Mouse (Mus musculus) right cerebral cortex, postnatal 10 days (tissue): ENCODE measurements around the gene Cideb.

Source experiments
- DNase-seq, 2 experiments: peaks; one replicate each; pipeline ENCODE4 v3.0.0; 2021; ENCODE audit warnings: low spot score in 2 of 2

The Cideb gene

DNA sequence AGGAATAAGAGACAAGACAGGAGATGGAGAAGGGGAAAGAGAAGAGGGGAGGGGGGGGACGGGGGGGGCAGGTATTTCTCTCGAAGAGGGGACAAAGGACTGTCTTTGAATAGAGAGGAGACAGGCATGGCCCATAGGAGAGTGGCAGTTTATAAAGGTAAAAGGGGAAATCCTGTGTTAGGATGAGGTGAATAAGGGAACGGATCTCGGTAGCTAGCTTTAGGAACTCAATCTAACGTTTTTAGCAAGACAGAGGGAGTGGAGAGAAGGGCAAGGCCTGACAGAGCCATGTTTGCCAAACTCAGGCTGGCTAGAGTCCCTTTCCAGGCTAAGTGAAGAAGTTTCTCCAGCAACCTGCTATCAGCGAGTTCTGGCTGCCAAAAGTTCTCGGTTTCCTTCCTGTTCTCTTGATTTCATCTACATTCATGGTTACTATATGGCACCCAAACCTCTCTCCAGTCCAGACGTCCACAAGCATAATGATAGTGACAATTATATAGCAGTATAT lies 35.8 kb downstream of the Cideb start:
- DNase-seq, result no peak

DNA sequence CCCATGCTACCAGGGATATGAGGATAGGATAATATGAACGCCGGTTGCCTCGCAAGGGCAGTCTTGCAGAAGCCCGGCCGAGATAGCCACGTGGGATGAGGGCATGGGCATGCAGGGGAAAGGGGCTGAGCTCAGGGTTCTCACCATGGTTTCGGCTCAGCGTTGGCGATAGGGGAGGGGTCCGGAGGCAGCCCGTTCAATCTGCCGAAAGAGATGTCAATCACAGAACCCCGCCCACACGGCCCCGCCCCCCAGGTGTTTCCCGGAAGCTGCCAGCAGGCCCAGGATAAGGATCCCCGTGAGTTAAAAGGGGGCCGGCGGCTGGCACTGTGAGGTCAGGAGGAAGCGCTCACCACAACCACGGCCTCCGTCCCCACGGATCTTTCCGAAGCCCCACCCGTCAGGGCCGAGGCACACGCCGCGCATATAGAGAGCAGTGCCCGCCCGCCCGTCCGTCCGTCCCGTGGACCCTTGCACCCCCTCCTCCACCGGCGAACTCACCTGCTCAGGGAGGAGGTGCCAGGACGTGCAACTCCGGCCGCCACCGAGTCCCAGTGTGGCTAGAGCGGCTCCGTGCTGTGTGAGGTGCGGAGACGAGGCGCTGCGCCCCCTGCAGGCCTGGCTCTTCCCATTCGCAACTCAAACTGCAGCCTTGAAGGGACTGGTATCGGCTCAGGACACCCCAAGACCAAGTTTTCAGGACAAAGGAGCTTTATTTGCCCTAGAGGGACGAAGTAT lies 36.4 kb downstream of the Cideb start, which contains the start of gene Rabggta:
Gene Rabggta, minus strand, starts transcription at position 564 of the 738 bp plus-strand sequence.
- DNase-seq, result peak; percentile 96

DNA sequence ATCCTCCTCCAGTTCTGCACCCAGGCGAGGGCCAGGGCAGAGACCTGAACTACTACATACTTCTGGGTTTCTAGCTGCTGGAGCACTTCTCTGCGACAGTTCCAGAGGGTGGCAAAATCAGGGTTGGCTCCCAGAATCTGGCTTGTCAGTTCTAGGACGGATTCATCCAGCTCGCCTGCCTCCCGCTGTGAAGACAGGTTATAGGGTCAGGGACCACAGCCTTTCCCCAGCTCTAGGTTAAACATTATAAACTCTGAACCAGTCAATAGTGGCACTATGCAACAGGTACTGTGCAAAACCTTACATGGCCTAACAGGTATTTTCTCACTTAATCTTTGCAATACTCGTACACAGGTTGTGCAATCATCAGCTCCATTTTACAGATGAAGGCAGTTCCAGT lies 37.2 kb downstream of the Cideb start:
- DNase-seq, result no peak

DNA sequence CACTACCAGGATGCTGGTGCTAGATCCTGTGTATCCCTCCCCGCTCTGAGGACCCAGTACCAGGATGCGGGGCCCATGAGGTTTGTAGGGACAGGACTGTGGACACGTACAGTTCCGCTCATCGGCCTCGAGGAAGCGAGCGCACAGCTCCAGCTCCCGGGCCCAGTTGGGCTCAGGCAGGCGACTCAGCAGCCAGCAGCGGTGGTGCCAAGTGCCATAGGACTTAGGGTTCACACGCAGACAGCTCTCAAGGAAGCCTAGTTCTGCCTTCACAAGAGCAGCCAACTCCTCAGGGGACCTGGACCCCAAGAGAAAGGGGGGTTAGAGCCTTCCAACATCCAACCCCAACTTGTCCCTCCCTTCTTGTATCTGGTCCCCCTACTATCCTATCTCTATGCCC lies 37.6 kb downstream of the Cideb start:
- no peak for DNase-seq

DNA sequence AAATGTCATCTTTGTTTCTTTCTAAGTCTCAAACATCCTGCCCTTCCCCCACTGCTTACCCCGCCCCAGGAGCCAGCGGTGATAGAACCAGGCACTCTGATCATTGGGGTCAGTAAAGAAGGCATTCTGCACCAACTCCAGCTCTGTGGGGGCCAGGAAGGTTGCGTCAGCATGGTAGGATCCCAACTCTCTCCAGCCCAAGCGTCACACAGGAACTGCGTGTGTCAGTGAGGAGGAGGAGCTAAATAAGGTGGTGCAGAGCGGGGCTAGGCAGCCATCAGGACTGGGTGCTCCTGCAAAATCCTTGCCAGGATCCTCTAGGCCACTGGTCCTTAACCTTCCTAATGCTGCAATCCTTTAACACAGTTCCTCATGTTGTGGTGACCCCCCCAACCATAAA lies 38.5 kb downstream of the Cideb start:
- DNase-seq, result no peak

DNA sequence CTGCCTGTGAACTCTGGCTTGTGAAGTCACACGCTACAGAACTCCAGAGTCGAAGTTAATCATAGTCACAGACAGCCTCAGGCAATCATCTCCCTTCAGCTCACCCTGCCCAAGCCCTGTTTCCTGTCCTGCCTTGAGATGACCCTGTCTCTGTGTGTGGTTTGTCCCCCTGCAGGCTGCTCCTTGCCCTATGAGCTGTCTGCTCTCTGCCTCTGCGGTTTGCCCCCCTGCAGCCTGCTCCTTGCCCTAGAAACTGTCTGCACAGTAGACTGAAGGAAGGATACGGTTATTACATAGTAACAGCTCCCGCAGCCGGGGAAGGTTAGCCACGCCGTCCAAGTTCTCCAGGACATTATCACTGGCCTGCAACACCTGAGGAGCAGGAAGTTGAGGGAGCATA lies 41.4 kb downstream of the Cideb start:
- DNase-seq, result no peak

DNA sequence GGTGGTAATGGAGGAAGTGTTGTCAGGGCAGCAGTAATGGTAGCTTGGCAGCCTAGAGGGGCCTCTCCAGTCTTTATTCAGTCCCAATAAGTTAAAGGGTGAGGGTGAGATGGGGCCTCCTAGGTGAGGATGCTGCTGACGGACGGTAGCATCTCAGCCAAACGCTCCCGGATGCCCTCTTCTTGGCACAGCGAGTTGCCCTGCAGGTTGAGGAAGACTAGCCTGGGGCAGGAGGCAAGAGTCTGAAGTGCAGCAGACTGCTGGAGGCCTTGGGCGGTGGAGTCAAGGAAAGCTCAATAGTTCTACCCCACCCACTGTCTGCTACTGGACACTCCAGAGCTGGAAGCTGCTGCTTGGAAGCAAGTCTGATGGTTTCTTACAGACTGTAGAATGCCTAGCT lies 42.0 kb downstream of the Cideb start:
- no peak for DNase-seq

DNA sequence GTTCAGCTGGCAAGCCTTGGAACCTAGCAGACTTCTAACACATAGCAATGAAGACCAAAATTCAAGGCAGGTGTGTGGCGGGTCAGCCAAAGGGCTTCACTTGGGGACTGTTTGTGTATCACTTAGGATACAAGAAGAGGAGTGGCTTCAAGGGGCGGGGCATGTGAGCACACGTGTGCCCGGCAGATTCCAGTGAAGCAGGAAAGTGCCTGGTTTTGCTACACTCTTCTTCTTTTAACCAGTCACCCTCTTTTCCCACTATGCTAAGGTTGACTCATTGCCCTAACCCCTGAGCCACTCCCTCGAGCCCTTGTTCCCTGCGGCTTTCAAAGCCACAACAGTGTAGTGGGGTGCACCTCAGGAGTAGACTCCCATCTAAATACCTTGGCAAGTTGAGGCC lies 43.4 kb downstream of the Cideb start:
- no peak for DNase-seq

DNA sequence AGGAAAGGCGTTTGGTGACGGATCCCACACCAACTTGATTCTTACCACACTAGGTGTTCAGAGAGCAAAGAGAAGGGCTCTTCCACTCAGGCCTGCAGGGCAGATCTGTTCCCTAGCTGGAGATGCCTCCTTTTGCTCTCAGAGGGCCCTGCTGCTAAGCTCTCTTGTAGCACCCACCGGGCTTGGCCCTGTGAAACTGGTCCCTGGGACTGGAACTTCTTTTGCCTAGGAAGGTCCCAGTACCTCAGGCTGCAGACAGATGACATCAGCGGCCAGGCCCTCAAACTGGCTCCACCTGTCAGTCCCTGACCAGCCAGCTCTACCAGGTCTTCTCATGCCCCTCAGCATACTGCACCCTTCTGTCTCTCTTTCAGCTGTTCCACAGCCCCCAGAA lies 44.5 kb downstream of the Cideb start, which contains the start of gene Tgm1:
Gene Tgm1, minus strand, starts transcription at position 198 of the 394 bp plus-strand sequence.
- DNase-seq, result no peak

DNA sequence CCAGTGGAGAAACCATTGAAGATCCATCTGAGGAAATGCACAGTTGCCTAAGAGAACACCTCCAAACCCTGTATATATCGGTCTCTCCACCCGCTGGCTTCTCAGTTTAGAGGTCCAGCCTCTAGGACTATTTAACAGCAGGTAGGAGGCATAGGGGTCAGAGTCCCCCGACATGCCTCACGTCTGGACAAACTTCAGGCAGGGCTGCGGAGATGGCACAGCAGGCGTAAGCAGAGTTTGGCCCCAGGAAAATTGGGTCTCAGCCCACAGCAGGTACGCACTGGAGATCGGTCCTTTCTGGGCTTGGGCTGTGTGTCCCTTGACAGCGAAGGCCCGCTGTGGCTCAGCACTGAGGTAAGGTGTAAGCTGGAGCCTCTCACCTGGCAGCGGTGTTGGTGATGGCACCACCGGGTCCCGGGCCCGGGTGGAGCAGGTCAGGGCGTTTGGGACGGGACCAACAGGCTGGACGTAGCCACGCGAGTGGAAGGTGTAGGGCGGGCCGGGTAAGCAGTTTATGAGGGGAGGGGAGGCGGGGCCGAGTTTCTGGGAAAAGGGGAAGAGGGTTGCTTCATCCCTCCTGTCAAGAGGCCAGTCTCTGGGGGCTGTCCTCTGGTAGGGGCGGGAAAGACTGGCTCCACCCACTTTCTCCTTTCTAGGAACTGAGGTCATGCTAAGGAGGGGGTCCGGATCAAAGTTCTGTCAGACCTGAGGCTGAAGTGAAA lies 45.1 kb downstream of the Cideb start:
- no peak for DNase-seq

DNA sequence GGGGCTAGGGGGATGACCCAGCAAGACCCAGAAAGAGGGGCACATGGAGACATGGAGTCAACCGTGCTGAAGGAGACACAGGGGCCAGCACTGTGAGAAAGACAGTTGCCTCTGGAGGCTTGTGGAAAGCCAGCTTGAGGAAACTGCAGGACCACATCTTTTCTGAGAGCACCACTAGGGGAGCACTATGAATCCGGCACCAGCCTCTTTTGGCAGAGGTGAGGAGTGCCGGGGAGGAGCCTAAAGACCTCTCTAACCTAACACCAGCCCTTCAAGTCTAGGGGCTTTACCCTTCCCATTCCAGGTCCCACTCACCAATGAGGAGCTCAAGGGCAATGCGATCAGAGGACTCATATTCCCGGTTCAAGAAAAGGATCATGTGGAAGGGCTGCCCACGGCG lies 46.5 kb downstream of the Cideb start:
- no peak for DNase-seq

DNA sequence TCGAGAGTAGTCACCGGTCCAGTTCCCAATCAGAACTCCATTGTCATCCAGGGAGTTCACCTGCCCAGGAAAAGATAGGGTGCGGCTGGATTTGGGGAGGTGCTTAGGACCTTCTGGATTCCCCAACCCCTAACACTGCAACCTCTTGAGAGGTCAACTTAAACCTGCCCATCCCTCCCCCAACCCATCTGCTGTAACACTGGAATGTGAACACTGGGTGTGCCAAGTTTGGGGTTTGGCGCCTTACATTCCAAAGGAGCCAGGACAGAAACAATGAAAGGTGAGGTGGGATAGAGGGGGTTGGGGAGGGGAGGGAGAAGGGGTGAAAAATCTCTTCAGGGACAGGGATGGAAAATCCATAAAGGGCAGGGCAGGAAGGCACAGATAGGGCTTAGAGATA lies 48.7 kb downstream of the Cideb start:
- no peak for DNase-seq

DNA sequence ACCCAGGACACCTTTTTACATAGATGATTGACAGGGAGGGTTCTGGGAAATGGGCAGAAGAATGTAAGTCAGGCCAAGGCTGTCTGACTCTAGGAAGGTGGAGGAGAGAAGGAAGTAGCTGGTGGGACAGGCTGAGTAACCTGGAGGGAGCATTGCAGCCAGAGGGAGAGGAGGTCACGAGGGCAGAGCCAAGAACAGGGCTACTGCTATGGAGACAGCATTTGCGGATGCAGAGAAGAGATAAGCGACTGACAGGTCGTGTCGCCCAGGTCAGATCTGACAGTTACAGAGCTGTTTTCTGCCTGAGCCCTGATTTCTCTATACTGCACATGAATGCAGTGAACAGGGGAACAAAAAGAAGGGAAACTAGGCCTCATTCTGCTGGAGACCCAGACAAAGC lies 50.9 kb downstream of the Cideb start:
- no peak for DNase-seq

DNA sequence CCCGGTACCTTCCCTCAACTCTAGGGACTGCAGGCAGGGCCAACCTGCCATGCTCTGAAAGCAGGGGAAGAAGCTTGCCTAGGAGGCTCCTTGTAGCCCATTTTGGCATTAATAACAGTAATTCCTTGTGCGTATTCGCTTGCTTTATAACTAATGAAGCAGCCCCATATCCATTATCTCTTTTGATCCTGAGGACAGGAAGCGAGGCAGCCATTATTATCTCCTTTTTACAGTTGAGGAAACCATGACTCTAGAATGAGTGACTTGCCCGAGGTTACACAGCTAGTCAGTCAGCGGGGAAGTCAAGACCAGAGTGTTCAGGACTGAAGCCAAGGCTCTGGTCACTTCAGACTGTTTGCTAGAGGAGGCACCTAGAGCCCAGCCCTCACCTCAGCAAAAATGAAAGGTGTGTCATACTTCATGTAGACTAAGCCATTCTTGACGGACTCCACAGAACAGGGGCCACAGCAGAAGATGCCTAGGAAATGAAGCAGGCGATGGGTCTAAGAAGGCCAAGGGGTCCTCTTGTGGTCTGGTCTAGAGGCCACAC lies 52.1 kb downstream of the Cideb start:
- DNase-seq, result no peak
